Mouse (Mus musculus): ENCODE data around the gene Macrod1. TPM values are rescaled to one million over a fixed set of nuclear protein-coding genes. Genes with fewer than 3 reads are reported as not detected.

Macrod1 gene
- total RNA-seq, 2 experiments from 2014 or later, result 201 to 216 TPM

DNA sequence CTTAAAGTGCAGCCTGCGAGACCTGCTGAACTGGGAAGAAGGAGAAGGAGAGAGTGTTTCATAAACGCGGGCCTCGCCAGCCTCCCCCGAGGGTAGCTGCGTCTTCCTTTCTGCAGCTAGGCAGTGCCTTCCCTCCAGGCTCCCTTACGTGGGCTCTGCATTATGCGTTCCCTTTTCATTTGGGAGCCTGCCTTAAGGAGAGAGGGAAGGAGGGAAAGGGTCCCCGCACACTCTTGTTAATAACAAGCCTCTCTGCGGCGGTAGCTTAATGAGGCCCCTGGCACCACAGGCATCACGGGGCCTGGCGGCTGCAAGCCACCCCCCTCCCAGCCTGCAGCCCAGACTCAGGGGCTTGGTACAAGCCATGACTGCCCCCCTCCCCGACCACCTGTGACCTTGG is 57.0 kb downstream of the Macrod1 start:
- DNase-seq, result no peak

DNA sequence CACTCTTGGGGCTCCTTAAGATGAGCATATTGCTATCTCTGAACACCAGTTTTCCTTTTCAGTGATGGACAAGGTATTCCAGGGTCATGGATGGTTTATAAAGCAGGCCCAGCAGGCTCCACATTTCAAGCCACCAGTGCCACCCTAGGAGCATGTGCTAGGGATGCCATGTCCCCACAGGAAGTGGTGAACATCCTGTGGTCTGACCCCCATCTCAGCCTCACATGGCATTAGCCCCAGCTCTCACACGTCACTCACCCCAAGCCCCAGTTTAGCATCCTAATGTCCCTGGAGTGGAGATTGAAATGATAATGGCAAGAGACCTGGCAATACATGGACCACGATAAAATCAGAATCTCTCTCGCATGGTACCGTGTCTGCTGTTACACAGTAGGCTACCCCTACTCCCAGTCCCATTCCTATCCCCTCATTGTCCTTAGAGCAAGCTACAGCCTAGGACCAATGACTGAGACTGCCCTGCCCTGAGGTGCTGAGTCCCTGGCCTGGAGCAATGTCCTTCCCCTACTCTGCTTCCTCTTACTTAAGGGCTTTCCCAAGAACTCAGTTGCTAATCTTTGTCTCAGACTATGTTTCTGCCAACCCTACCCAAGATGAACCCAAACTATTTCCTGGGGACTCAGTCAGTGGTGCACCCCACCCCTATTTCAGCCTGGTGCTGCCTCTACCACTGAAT is 59.6 kb downstream of the Macrod1 start:
- DNase-seq, result no peak

DNA sequence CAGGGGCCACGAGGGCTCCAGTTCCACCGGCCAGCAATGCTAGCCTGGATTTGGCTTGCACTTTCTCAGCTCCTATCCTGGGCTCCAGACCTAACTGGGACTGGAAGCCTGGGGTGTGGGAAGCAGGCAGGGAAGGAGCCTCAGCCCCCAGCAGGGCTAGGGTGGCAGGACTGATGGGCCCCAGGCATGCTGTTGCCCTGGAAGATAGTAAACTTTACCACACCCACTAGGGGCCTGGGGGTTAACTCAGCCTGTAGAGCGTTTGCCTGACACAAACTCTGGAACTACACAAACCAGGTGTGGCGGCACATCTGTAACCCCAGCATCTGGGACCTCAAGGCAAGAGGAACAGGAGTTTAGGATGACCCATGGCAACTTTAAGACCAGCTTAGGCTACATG is 60.5 kb downstream of the Macrod1 start:
- DNase-seq, result no peak

DNA sequence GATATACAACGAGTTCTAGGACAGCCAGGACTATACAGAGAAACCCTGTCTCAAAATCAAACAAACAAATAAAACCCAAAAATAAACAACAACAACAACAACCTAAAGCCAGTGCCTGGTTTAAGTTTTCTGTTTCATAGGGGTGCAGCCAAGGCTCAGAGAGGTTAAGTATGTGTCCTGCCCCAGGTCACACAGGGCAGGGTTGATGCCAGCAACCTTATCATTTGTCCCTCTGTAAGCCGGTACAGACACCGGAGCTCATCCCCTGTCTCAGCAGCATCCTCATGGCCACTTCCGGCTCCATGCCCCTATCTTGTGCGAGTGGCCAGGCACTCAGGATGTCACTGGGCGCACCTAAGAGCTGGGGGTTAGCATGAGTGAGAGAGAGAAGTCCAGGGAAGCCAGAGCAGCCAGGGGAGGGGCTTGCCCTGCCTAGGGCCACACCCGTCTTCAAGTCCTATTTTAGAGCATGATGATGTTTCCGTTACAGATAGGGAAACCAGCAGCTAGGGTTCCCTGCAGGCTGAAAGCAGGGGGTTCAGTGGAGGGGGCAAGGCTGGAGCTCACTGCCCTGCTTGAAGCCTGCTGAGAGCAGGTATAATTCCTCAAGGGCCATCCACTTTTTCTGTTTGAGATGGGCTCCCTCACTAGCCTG is 61.2 kb downstream of the Macrod1 start:
- DNase-seq, result no peak

DNA sequence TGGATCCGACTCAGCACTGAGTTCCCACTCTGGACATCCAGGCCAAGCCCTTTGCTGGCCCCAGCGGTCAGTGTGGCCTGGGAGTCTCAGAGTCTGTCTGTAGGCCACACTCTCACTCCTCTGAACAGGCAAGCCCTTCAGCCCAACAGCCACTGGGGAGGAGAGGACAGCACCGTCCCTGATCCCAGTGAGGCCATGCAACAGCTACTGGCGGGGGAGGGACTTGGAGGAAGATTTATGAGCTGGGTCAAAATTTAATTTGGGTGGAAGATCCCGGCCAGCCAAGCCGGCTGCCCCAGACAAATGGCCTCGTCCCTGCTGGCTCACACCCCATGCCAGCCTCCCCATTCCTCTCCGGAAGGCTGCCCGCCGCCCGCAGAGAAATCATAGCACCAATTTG is 64.6 kb downstream of the Macrod1 start:
- peak; percentile 38 for DNase-seq

DNA sequence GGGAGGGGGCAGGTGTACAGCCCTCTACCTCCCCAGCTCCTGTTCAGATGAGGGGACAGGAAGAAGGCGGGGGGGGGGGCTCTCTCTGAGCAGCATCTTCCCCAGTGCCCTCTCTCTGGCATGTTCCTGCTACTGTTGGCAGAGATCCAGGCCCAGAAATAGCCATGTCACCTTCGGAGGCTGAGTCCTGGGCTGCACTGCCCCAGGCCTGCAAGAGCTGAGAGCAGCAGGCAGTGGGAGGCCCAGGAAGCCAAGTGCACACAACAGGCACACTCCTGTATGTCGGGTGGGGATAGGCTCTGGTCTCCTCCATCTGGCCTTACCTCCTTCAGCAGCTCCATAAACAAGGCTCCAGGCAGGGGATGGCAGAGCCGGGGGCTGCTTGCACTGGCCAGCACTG is 65.7 kb downstream of the Macrod1 start:
- DNase-seq, result no peak

DNA sequence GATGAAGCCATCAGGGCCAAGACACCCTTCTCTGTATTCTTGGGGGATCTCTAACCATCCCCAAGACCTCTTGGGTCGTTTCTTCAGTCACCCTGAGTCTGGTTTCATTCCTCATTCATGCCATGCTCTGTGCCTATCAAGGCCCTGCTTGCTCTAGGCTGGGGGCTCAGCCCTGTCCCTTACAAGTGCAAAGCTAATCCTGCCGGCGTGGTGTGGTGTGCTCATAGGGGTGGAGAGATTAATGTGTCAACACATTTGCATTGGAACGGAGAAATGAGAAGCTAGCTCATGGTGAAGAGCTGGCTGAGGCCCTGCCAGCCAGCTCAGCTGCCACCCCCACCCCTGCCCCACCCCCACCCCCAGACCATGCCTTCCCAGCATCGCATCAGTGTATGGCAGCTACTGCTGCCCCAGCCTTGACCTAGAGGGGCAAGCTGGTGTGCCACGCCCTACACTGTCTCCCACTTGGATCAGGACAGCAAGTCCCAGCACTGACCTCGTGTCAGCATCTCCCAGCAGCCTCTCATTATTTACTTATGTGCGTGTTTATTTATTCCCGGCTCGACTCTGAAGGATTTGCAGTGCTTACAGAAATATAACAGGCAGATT is 66.2 kb downstream of the Macrod1 start:
- DNase-seq, result no peak

DNA sequence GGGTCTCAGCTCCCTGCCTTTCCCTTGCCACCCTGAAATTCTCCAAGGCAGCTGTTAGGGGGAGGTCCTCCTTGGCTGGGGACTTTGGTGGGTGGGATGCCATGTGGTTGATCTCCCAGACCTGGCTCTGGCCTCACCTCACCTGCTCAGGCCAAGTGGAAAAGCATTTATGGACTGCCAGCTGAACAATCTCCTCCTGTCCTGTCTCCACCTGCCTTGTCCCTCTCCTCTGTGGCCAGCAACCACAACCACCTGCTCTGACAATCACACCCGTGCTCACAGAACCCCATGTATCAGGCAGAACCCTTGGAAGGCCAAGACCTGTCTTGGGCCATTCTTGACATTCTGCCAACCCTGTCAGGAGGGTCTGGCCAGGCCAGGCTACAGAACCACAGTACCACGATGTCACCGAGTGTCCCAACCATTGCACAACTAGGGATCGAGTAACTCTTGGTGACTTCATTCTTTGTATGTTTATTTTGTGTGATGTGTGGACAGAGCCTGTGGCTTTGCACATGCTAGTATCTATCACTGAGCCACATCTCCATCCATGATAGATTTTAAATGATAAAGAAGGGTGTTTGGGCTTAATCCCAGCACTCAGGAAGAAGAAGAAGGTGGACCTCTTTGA is 69.0 kb downstream of the Macrod1 start:
- no peak for DNase-seq

DNA sequence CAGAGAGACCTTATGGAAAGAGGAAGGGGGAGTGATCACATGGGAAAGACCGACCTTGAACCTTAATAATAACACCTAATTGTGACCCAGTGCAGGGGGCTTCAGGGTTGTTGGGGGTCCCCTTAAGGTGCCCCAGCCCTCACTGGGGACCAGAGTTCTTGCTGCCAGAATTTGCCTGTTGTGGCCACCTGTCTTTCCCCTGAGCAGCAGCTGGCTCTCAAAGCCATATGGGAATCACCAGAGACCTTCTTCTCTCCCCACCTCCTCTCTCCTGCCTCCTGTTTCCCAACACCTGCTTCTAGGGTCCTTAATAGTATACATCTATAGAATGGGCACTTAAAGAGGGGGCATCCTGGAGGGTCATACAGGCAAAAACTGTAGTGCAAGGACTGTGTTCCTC is 69.6 kb downstream of the Macrod1 start:
- no peak for DNase-seq

DNA sequence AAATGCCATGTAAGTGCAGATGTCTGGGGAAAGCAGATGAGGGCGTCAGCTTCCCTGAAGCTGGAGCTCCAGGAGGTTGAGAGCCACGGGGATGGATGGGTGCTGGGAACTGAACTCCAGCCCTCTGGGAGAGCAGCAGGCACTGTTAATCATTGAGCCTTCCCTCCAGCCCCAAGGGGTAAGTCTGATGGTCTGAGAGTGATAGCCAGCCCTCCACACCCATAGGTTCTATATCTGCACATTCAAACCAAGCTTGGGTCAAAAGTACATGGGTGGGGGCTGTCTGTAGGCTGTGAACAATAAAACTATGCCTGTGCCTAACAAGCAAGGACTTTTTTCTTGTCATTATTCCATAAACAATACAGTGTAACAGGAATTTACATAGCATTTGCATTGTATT is 70.3 kb downstream of the Macrod1 start:
- DNase-seq, result no peak

DNA sequence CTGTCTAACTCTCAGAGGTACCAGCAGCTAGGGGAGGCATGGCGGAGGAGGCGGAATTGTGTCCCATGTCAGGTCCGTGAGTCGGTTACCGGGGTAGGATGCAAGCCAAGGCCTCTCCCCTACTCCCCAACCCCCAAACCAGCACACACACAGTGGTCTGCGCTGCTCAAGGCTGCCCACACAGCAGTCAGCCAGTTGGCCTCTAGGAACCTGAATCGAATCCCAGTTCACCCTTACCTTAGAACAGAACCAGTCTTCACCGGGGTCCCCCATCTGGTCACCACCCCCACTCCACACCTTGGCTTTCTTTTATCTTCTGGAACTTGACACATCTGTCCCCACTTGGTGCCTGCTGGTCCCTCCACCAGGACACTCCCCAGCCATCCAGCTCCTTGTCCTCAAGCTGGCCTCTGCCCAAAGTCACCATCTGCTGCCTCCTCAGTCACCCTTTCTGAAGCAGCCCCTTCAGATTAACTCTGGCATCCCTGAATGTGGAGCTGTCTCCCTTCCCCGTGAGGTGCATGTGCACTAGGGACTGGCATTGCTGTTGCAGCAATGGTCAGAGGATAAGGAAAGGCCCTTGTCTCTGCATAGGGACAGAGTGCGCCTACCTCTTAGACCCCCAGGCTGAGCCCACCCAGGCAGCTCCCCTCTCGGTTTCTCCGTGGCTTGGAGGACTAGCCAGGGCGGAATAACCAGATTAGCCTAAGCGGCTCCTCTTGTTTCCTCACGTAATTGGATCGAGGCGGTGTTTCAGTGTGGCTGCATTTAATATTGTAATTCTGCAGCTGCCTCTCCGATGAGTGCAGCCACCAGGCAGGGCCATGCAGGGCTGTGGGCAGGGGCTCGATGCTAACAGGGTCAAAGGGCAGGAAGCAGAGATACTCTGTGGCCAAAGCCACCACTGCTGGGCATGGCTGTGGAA is 72.2 kb downstream of the Macrod1 start:
- no peak for DNase-seq

DNA sequence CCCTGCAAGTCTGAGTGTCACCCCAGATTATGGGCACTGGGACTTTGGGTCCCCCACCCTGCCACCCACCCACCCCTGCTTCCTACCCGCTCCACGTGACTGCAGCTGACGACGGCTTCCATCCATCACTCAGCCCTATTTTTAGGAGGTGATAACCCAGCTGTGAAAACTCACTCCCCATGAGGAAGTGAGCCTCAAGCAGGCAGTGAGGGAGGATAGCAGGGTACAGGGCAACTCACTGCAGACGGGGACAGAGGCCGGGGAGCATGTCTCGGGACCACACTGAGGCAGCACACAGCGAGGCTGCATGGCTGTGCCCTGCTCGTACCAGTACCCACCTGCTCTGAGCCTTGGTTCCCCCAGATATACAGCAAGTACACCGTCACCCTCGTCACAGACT is 73.7 kb downstream of the Macrod1 start:
- no peak for DNase-seq

DNA sequence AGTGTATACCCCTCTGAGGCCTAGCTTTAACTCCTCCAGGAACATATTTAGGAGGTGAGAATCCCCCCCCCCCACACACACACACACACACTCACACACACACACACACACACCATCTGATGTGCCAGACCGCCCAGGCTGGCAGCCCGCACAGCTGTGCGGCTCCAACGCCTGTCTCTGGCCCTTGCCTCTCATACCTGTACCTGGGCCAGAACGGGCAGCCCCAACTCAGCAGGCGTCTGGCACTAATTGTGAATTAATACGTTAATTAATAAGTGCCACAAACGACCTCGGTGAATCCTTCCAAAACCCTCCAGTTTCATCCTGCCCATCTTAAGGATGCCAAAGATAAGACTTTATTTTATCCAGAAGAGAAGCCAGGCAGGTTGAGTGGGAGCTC is 76.8 kb downstream of the Macrod1 start:
- no peak for DNase-seq

DNA sequence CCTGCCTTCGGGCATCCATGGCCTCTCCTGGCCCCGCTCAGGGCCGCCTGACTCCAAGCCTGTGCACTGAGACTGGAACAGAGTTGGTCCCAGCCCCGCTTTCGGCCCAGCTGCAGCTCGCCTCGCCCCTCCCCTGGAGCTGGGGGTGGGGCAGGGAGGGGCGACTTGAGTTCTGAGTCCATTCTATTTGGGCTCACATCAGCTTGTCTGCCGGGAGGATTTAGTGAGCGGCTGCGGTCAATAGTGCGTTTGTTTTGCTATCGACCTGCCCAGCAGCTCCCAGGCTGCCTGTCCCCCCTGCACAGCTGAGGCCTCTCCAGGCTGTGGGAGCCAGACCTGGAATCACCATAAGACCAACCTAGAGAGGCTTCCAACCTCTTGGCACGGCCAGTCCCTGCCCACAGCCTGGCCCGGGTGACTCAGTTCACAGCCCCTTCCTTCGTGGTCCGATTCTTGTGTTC is 78.1 kb downstream of the Macrod1 start:
- peak; percentile 54 for DNase-seq

DNA sequence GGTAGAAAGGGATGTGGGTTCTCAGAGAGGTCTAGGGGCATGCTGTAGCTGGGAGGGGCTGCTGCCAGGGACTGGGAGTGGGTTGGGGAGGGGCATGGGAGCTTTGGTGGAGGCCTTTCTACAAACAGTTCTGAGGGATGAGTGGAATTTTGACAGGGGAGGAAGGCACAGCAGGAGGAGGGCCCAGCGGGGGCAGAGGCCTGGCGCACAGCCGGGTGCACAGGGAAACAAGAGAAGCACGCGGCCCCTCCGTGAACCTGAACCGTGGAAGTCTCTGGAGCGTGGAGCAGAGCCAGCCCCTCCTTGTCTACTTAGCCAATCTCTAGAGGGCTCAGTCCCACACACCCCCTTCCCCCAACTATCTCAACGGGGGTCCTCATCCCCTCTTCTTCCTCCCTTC is 78.9 kb downstream of the Macrod1 start:
- peak; percentile 52 for DNase-seq

DNA sequence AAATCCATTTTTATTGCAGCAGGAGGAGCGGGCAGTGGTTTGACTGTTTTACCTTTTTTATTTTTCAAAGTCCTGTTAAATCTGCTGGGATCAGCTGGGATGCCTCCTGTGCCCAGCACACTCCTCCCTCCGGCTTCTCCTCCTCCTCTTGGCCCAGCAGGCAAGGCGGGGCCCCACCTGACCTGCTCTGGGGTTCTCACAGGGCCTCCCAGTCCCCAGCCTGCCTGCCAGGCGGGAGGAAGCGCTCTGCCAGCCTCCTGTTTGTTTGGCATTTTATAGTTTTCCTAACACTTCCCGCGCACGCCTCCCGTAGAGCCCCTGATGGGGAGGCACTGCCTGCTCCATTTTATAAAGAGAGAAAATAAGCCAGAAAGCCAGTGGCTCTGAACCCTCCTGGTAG is 79.4 kb downstream of the Macrod1 start:
- no peak for DNase-seq

DNA sequence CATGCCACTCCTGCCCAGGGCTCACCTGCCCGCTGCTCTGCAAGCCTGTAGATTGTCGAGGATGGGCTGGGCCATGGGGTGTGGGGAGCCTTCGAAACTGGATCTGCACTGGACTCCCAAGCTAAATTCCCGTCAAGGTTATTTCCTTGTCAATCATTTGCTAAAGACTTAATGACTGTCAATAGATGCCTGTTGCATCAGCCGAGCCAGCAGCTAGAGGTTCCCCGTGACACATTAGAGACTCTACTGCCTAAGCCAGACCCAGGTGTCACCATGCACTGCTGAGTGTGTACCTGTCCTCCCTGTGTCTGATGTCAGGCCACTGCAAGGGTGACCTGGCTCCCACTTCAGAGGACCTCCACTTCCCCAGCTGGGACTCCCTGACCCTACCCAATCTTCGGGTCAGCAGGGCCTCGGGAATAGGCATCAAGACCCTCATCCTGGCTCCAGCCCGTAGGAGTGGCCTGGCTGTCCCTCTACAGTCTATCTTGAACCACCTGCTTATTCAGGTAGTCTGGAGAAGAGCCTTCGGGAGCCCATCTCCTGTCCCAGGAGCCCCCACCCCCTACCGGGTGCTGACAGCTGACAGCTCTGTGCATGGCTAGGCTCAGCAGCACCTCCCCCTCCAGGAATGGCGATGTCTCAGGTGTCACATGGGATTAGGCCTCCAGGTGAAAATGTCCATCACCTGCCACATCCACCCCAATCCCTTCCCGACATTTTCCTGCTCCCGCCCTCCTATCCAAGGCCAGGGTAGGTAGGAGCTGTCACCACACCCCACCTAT is 80.3 kb downstream of the Macrod1 start:
- DNase-seq, result no peak

DNA sequence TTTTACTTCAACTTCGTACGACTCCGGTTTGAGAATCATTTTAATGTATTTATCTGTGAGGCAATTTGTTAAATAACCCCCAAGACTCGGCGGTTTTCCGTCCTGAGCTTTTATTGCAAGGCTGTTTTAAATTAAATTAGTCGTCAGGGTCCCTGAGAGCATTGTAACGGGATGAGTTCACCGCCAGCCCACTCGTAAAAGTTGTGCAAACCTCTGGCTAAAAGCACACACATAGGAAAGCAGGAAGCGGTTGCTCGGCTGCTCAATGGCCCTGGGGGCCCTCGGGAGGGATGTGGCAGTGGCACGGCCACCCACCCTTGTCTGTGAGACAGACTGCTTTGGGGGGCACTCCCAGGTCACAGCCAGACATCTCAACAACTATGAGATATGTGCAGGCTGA is 81.7 kb downstream of the Macrod1 start:
- DNase-seq, result no peak

DNA sequence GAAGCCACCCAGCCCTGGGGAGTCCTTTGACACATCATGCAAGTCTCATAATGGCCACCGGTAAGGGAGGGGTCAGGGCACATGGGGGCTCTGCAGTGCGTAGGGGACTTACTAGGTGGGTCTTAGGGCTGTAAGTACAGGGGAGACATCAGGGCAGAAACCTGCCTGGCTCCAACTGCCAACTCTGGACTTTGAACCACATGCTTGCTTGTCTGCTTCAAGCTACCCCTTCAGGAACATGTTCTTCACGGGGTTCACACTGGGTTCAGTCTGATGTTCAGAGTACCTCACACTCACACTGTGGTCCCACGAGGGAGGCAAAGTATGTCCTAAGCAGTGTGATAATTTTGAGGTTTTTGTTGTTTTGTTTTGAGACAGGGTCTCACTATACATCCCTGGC is 82.7 kb downstream of the Macrod1 start:
- DNase-seq, result no peak

DNA sequence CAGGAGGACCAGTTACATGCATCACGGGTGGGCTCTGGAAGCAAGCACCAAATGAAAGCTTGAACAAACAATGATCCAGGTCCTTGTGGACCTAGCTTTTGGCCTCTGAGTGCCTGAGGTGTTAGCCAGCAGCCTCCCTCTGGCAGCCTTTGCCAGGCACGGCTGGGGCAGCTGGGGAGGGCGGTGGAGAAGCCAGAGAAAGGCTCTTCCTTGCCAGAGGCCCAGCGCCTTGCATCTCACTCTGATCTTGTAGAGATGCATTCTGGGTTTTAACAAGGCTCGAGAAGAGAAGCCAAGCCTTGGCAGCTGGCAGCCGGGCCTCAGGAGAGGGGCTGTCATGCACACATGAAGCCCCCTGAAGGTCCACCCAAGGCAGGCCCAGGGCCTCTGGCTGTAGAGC is 83.8 kb downstream of the Macrod1 start:
- peak; percentile 39 for DNase-seq

DNA sequence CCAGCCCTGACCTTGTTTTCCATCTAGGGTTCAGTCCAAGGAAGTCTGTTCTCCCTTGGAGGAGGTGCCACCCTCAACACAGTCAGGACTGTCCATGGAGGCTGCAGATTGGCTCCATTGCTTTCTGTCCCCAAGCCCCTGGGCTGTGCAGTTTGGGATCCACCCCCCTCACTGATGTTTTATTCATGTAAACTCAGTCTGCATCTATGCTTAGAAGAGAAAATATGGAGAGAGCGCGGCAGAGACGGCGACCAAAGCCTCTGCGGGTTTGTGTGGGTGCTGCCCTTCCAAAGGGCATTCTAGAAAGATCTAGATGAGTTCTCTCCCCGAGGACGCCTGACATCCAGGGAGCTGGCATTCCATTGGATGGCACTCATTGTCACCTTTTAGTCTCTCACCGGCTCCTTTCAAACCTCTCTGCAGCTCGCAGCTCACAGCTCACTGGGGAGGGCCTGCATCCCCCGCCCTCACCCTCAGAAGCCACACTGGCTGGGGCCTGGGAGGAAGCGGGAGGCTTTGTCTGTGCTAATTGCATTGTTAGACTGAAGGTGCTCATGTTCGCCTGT is 84.3 kb downstream of the Macrod1 start:
- no peak for DNase-seq

All from gastrocnemius, postnatal 10 days (tissue).